Mouse (Mus musculus) stomach, postnatal 0 days (tissue): ENCODE data around the gene Tshr. TPM values are rescaled to one million over a fixed set of nuclear protein-coding genes. Genes with fewer than 3 reads are reported as not detected.

Experiments
- ATAC-seq: fragments of 200-750 bp; cut with Nextera tagmentation; 2 replicates; pipeline ENCODE4 v1.8.0; 2017; ENCODE audit not compliant: low FRiP score, low TSS enrichment
- DNase-seq: peaks from one replicate; pipeline ENCODE4 v3.0.0-alpha.2; 2016; ENCODE audit warnings: low spot score
- H3K27ac ChIP-seq: fragments of 300-500 bp; sonication (generic); replicated peaks from 2 replicates; pipeline ENCODE4 v1.5.1; 2014; ENCODE audit warnings: mild to moderate bottlenecking, control low read depth
- H3K27me3 ChIP-seq: fragments of 300-500 bp; sonication (generic); 2 replicates; pipeline ENCODE4 v1.6.1; 2014; ENCODE audit warnings: low read length; ENCODE audit not compliant: control insufficient read depth, insufficient read depth
- H3K36me3 ChIP-seq: fragments of 300-500 bp; sonication (generic); 2 replicates; pipeline ENCODE4 v1.6.1; 2014; ENCODE audit warnings: low read length, mixed read lengths; ENCODE audit not compliant: control insufficient read depth, insufficient read depth
- H3K4me1 ChIP-seq: fragments of 300-500 bp; sonication (generic); replicated peaks from 2 replicates; pipeline ENCODE4 v1.6.1; 2014; ENCODE audit warnings: antibody characterized with exemption; ENCODE audit not compliant: control insufficient read depth, insufficient read depth
- H3K4me2 ChIP-seq: fragments of 300-500 bp; sonication (generic); replicated peaks from 2 replicates; pipeline ENCODE4 v1.6.1; 2014; ENCODE audit warnings: low read depth, mild to moderate bottlenecking, control low read depth, moderate library complexity
- H3K4me3 ChIP-seq: fragments of 300-500 bp; sonication (generic); 2 replicates; pipeline ENCODE4 v1.5.1; 2014; ENCODE audit warnings: low read depth, low read length, control low read depth
- H3K9ac ChIP-seq: fragments of 300-500 bp; sonication (generic); 2 replicates; pipeline ENCODE4 v1.6.1; 2014; ENCODE audit warnings: mild to moderate bottlenecking, low read length, control low read depth, mixed read lengths
- H3K9me3 ChIP-seq: fragments of 300-500 bp; sonication (generic); 2 replicates; pipeline ENCODE4 v1.6.1; 2016; ENCODE audit warnings: low read length; ENCODE audit not compliant: control insufficient read depth
- CTCF ChIP-seq: IDR thresholded peaks from 2 replicates; pipeline ENCODE4 v1.5.1; 2016; ENCODE audit warnings: antibody characterized with exemption, low read depth, mild to moderate bottlenecking, moderate library complexity
- EP300 ChIP-seq: optimal IDR thresholded peaks from 2 replicates; pipeline ENCODE3; 2016; ENCODE audit warnings: antibody characterized with exemption
- WGBS: fragments of 180-500 bp; shearing (Covaris S2); extraction: QIAGEN DNeasy Blood & Tissue Kit; methylation state at CpG from one replicate; pipeline ENCODE4 v1.1.7; 2014; 5-methylcytosine and 5-hydroxymethylcytosine counted together
- polyA plus RNA-seq: library from polyadenylated mRNA; unstranded; fragments of >200 nt; fragmentation: Nextera tagmentation; extraction: Ambion mirVana; gene quantifications from 2 replicates; pipeline ENCODE4 v1.2.1, GENCODE M21; 2015

Tshr gene
- polyA plus RNA-seq, 1 experiment from 2014 or later = 0.32 TPM

DNA sequence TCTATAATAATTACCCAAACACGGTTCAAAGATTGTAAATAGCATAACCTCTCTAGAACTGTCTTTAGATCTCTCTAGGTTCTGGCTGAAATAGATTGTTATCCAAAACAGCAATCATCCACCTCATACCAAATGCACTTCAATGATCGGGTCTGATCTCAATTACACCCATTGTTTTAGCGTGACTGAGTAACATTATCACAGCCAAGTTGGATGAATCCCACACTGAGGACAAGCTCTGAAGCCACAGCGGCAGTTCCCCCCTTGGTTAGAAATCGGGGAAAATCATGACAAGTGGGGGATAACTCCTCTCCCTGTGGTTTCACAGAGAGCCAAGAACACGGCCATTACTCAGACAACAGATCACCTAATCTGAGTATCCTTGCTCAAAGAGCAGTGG lies 129.6 kb downstream of the Tshr start:
- Histone ChIP-seq H3K4me1 (no peaks in the 10 kb centered on the region), H3K36me3 (no peaks in the 10 kb centered on the region), H3K27ac (no peak overlapping the region), H3K27me3 (no peaks in the 10 kb centered on the region), H3K4me2 (no peak overlapping the region), H3K9ac (no peak overlapping the region), H3K4me3 (no peak overlapping the region), H3K9me3 (no peaks in the 10 kb centered on the region)
- DNase-seq (no peak), ATAC-seq (no peak)
- 77% methylated on average over 6 of the region's 6 CpGs for WGBS
- no peak for TF ChIP-seq EP300
- no peak for TF ChIP-seq CTCF

- ATAC-seq (no peak), DNase-seq (no peak)
- H3K27ac ChIP-seq = no peak overlapping the region
- no peaks in the 10 kb centered on the region for H3K36me3 ChIP-seq
- no peaks in the 10 kb centered on the region for H3K4me1 ChIP-seq
- H3K9ac ChIP-seq = no peak overlapping the region
- 73% methylated on average over 3 of the region's 3 CpGs for WGBS
- no peaks in the 10 kb centered on the region for H3K27me3 ChIP-seq
- H3K9me3 ChIP-seq = no peaks in the 10 kb centered on the region
- no peak overlapping the region for H3K4me3 ChIP-seq
- H3K4me2 ChIP-seq = no peak overlapping the region
- no peak for TF ChIP-seq EP300
- TF ChIP-seq CTCF = no peak
Observed at GRCm38 (mm10) chr12:91517808-91518207, 133.4 kb downstream of the Tshr start.

GRCm38 (mm10) chr12:91523626-91524025 lies 139.3 kb downstream of the Tshr start:
- TF ChIP-seq CTCF = no peak
- H3K4me1 ChIP-seq = no peaks in the 10 kb centered on the region
- H3K4me2 ChIP-seq = no peak overlapping the region
- ATAC-seq = no peak
- no peaks in the 10 kb centered on the region for H3K36me3 ChIP-seq
- 64% methylated on average over 3 of the region's 3 CpGs for WGBS
- no peak overlapping the region for H3K9ac ChIP-seq
- H3K4me3 ChIP-seq = no peak overlapping the region
- H3K9me3 ChIP-seq = no peaks in the 10 kb centered on the region
- no peaks in the 10 kb centered on the region for H3K27me3 ChIP-seq
- no peak overlapping the region for H3K27ac ChIP-seq
- DNase-seq = no peak

GRCm38 (mm10) chr12:91534514-91534913 lies 150.2 kb downstream of the Tshr start:
- H3K36me3 ChIP-seq = no peaks in the 10 kb centered on the region
- DNase-seq (no peak), ATAC-seq (no peak)
- no peak overlapping the region for H3K9ac ChIP-seq
- H3K4me1 ChIP-seq = no peaks in the 10 kb centered on the region
- 87% methylated on average over 6 of the region's 6 CpGs for WGBS
- H3K27me3 ChIP-seq = no peaks in the 10 kb centered on the region
- TF ChIP-seq EP300 (no peak), CTCF (no peak)
- no peak overlapping the region for H3K4me3 ChIP-seq
- no peak overlapping the region for H3K27ac ChIP-seq
- H3K4me2 ChIP-seq = no peak overlapping the region
- H3K9me3 ChIP-seq = no peaks in the 10 kb centered on the region

DNA sequence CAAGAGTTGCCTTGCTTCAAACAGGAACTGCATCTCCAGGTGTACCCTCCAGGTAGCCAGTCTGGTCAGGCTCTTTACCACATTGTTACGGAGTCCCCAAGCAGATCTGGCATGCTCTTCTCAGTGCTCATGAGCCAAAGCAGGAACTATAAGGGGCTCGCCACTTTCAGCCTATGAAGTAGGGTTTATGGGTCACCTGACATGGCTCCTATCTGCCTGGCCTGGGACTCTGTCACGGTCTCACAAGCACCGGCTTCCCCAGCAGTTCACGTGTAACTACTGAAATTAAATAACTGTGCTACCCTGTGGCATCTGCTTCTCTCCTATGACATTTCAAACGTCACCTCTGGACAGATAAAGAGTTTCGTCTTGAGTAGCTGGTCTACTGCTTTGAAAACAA lies 155.8 kb downstream of the Tshr start:
- Histone ChIP-seq H3K9me3 (no peaks in the 10 kb centered on the region), H3K36me3 (no peaks in the 10 kb centered on the region), H3K9ac (no peak overlapping the region), H3K27me3 (no peaks in the 10 kb centered on the region), H3K4me1 (no peaks in the 10 kb centered on the region), H3K27ac (no peak overlapping the region), H3K4me3 (no peak overlapping the region), H3K4me2 (no peak overlapping the region)
- WGBS = 93% methylated on average over 7 of the region's 7 CpGs
- DNase-seq = no peak
- ATAC-seq = no peak
- TF ChIP-seq CTCF (no peak), EP300 (no peak)

- Histone ChIP-seq H3K27me3 (no peaks in the 10 kb centered on the region; the same call in 1 of the 2 replicates), H3K4me2 (no peak overlapping the region), H3K9ac (no peak overlapping the region), H3K36me3 (no peaks in the 10 kb centered on the region), H3K4me3 (no peak overlapping the region), H3K9me3 (no peaks in the 10 kb centered on the region), H3K27ac (no peak overlapping the region), H3K4me1 (no peaks in the 10 kb centered on the region)
- WGBS = 57% methylated on average over 9 of the region's 9 CpGs
- TF ChIP-seq CTCF (no peak), EP300 (no peak)
- no peak for DNase-seq
- ATAC-seq = no peak
Observed at GRCm38 (mm10) chr12:91549471-91549870, 165.1 kb downstream of the Tshr start.
